18 mouse cellular contexts compared by ENCODE assay signal in the genomic region with DNA sequence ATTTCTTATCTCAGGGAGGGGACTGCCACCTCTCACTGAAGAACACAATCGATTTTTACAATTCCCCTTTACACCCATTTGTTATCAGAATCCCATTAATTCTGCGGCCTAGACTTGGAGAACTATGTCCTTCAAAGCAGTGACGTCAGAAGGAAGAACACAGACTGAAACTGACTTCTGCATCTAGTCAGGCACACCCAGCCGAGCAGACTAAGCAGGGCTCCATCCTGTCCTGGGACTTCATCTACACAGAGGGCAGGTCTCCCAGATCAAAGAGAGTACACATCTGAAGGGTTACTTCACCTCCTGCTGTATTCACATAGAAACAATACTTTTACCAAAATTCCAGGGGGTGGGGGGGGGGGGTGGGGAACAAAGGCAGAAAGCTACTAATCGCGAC.
A peak's percentile ranks its signal among the peaks of the same experiment; 100 is the strongest.
DNase-seq lines count a peak whose midpoint lies in the region; ATAC-seq and TF ChIP-seq lines count a peak whose summit lies in the region.
"Had no signal": no experiment of that assay in that cellular context is flagged by ENCODE, and none has a peak within 500 bp of the region (broad histone marks: within the 10 kb centered on the region; RNA-seq: fewer than 3 reads in every experiment).

No protein-coding gene starts in this region.

- peak overlapping the region; percentile 59 for H3K27ac ChIP-seq in heart, adult 2 months
- H3K27ac ChIP-seq in heart, embryonic 10.5 days, result no peak overlapping the region
- H3K27ac ChIP-seq in lung, postnatal 0 days (ENCODE audit: low read length), result 0 out of 2 replicates have a peak overlapping the region, but pooled peaks have one; percentile 5
- H3K27ac ChIP-seq in intestine, embryonic 14.5 days (ENCODE audit: low read depth), result no peak overlapping the region
- no peak overlapping the region for H3K27ac ChIP-seq in stomach, embryonic 15.5 days
- H3K27ac ChIP-seq: hindbrain, embryonic 15.5 days; lung, embryonic 15.5 days had no signal

- intact Hi-C loops in heart, adult 2 months (cut with DNase I), result no loop called here

- H3K9ac ChIP-seq in heart, adult 2 months (ENCODE audit: low read depth, low read length), result no peak overlapping the region
- no peak overlapping the region for H3K9ac ChIP-seq in lung, postnatal 0 days (replicated peaks; ENCODE audit: low read depth)
- no peak overlapping the region for H3K9ac ChIP-seq in intestine, embryonic 14.5 days (ENCODE audit: low read length)
- H3K9ac ChIP-seq in stomach, embryonic 15.5 days, result no peak overlapping the region
- H3K9ac ChIP-seq: hindbrain, embryonic 15.5 days; kidney, embryonic 15.5 days; lung, embryonic 15.5 days had no signal

- H3K79me2 ChIP-seq in heart, adult 2 months (replicated peaks; ENCODE audit: control insufficient read depth, insufficient read depth, low read length), result peaks cover 8% of the 10 kb centered on the region

- peak; percentile 68 for ATAC-seq in lung, postnatal 0 days
- peak; percentile 80 for ATAC-seq in intestine, embryonic 14.5 days (replicated peaks; ENCODE audit: low FRiP score, low TSS enrichment, low read depth)
- ATAC-seq in stomach, embryonic 15.5 days (ENCODE audit: insufficient read depth, low FRiP score, low read depth), result peak; percentile 63; the same call in 1 of the 2 replicates
- ATAC-seq: forebrain, embryonic 14.5 days; Patski had no signal

- DNase-seq in heart, adult 2 months, result no peak
- no peak for DNase-seq in heart, embryonic 10.5 days (ENCODE audit: low spot score)
- peak; percentile 38 for DNase-seq in lung, postnatal 0 days (ENCODE audit: low spot score)
- DNase-seq in lung, postnatal 14 days, result no peak
- no peak for DNase-seq in intestine, embryonic 14.5 days (ENCODE audit: low spot score)
- no peak for DNase-seq in thymus, postnatal 36 days
- DNase-seq: cerebellum, postnatal 25 days; heart, postnatal 10 days; retina, postnatal 1 day; thymus, adult 2 months had no signal

- no peak overlapping the region for H3K4me2 ChIP-seq in lung, postnatal 0 days (replicated peaks; ENCODE audit: low read depth, low read length)
- H3K4me2 ChIP-seq in intestine, embryonic 14.5 days (ENCODE audit: low read length), result no peak overlapping the region
- no peak overlapping the region for H3K4me2 ChIP-seq in stomach, embryonic 15.5 days
- H3K4me2 ChIP-seq: hindbrain, embryonic 15.5 days; kidney, embryonic 15.5 days; lung, embryonic 15.5 days had no signal

- H3K4me1 ChIP-seq in heart, adult 2 months (ENCODE audit: control insufficient read depth, insufficient read depth, low read length), result peaks cover 29% of the 10 kb centered on the region
- H3K4me1 ChIP-seq in heart, embryonic 10.5 days, result peaks cover 47% of the 10 kb centered on the region
- peaks cover 7% of the 10 kb centered on the region; the same call in 1 of the 2 replicates for H3K4me1 ChIP-seq in lung, postnatal 0 days (ENCODE audit: insufficient read depth, low read depth, low read length)
- peaks cover 14% of the 10 kb centered on the region for H3K4me1 ChIP-seq in intestine, embryonic 14.5 days (replicated peaks; ENCODE audit: control insufficient read depth, insufficient read depth, low read length)
- peaks cover 9% of the 10 kb centered on the region; the same call in 1 of the 2 replicates for H3K4me1 ChIP-seq in stomach, embryonic 15.5 days

- TF ChIP-seq EP300 in heart, adult 2 months (IDR thresholded peaks at IDR 0.05; ENCODE audit: insufficient read depth, low read depth, low read length), result no peak
- no peak for TF ChIP-seq EP300 in lung, postnatal 0 days (IDR thresholded peaks at IDR 0.05)

- no peaks in the 10 kb centered on the region for H3K27me3 ChIP-seq in heart, adult 2 months (ENCODE audit: control insufficient read depth, insufficient read depth, low read length)
- no peaks in the 10 kb centered on the region for H3K27me3 ChIP-seq in heart, embryonic 10.5 days (ENCODE audit: insufficient read depth, poor library complexity, severe bottlenecking)
- no peaks in the 10 kb centered on the region for H3K27me3 ChIP-seq in lung, postnatal 0 days (replicated peaks; ENCODE audit: insufficient read depth, low read length)
- no peaks in the 10 kb centered on the region for H3K27me3 ChIP-seq in intestine, embryonic 14.5 days (replicated peaks; ENCODE audit: control insufficient read depth, insufficient read depth, low read length)
- no peaks in the 10 kb centered on the region for H3K27me3 ChIP-seq in stomach, embryonic 15.5 days (replicated peaks)
- H3K27me3 ChIP-seq: hindbrain, embryonic 15.5 days; kidney, embryonic 15.5 days; lung, embryonic 15.5 days; Patski had no signal

- H3K36me3 ChIP-seq in heart, adult 2 months (ENCODE audit: control insufficient read depth, insufficient read depth, low read length), result peaks cover 20% of the 10 kb centered on the region
- 0 out of 2 replicates have a peak, but pooled peaks cover 3% of the 10 kb centered on the region for H3K36me3 ChIP-seq in heart, embryonic 10.5 days
- no peaks in the 10 kb centered on the region for H3K36me3 ChIP-seq in lung, postnatal 0 days (ENCODE audit: insufficient read depth, low read length)
- H3K36me3 ChIP-seq in intestine, embryonic 14.5 days (ENCODE audit: control insufficient read depth, insufficient read depth, low read length), result no peaks in the 10 kb centered on the region
- H3K36me3 ChIP-seq in stomach, embryonic 15.5 days, result no peaks in the 10 kb centered on the region
- H3K36me3 ChIP-seq: hindbrain, embryonic 15.5 days; lung, embryonic 15.5 days had no signal

- no peak for TF ChIP-seq POLR2A in heart, adult 2 months (IDR thresholded peaks at IDR 0.05; ENCODE audit: insufficient read depth, low read depth, low read length)

- no peak overlapping the region for H3K4me3 ChIP-seq in heart, adult 2 months
- no peak overlapping the region for H3K4me3 ChIP-seq in heart, embryonic 10.5 days
- H3K4me3 ChIP-seq in lung, postnatal 0 days (ENCODE audit: low read depth, low read length), result no peak overlapping the region
- no peak overlapping the region for H3K4me3 ChIP-seq in intestine, embryonic 14.5 days (ENCODE audit: low read depth, low read length)
- H3K4me3 ChIP-seq in stomach, embryonic 15.5 days (replicated peaks), result no peak overlapping the region
- H3K4me3 ChIP-seq: erythroblast, embryonic 14.5 days; hindbrain, embryonic 15.5 days; kidney, embryonic 15.5 days; lung, embryonic 15.5 days; myocyte had no signal

- no peaks in the 10 kb centered on the region for H3K9me3 ChIP-seq in heart, embryonic 10.5 days
- H3K9me3 ChIP-seq in lung, postnatal 0 days (ENCODE audit: low read length), result no peaks in the 10 kb centered on the region
- no peaks in the 10 kb centered on the region for H3K9me3 ChIP-seq in intestine, embryonic 14.5 days (ENCODE audit: control insufficient read depth, low read length)
- H3K9me3 ChIP-seq in stomach, embryonic 15.5 days, result no peaks in the 10 kb centered on the region
- H3K9me3 ChIP-seq: hindbrain, embryonic 15.5 days; kidney, embryonic 15.5 days; lung, embryonic 15.5 days had no signal

- TF ChIP-seq CTCF in heart, adult 2 months (IDR thresholded peaks at IDR 0.05), result no peak
- TF ChIP-seq CTCF in lung, postnatal 0 days (IDR thresholded peaks at IDR 0.05), result no peak

- 40% methylated on average over 6 of the region's 6 CpGs for WGBS in heart, adult 2 months
- 48% methylated on average over 6 of the region's 6 CpGs for WGBS in heart, embryonic 10.5 days
- WGBS in lung, postnatal 0 days, result 39% methylated on average over 6 of the region's 6 CpGs
- 45% methylated on average over 6 of the region's 6 CpGs for WGBS in intestine, embryonic 14.5 days
- 37% methylated on average over 6 of the region's 6 CpGs for WGBS in stomach, embryonic 15.5 days

Comparison
In these comparisons a context has a peak if more than half of its experiments do, and no peak if none do; other contexts are left out.
1. H3K27ac ChIP-seq: peak in heart, adult 2 months (single experiment) and lung, postnatal 0 days (single experiment); none in heart, embryonic 10.5 days (single experiment), intestine, embryonic 14.5 days (single experiment) and stomach, embryonic 15.5 days (single experiment).
2. Peak in every context shown above with its lines, with median percentiles within 50 percentile points of each other: ATAC-seq.